Mouse (Mus musculus) embryo, embryonic 9.5 days (tissue): ENCODE measurements around the gene Gp5.
A peak's percentile ranks its signal among the peaks of the same experiment; 100 is the strongest.

Experiments
- DNase-seq: peaks from one replicate; pipeline ENCODE4 v3.0.0-alpha.2; 2017; ENCODE audit errors: extremely low spot score

The Gp5 gene

DNA sequence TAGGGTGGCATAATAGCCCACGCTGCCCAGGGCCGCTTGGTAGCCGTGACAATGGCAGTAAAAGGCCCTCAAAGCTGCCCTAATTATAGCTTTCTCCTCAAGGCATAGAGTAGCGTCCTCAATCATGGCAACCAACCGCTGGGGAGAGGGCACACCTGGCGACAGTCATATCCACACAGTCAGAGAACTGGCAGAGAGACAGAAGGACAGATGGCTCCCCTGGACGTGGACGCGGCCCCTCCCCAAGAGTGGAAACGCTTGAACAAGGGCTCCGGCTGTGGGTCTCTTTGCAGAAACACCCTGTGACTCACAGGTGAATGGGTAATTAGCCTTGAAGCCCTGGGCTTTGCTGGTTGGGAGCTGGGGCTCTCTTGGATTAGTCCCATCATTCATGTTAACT, 32.2 kb downstream of the Gp5 start:
- DNase-seq, result no peak

GRCm38 (mm10) chr16:30275558-30276340, 34.8 kb downstream of the Gp5 start:
- no peak for DNase-seq

GRCm38 (mm10) chr16:30273065-30273464, 37.5 kb downstream of the Gp5 start:
- DNase-seq, result no peak

DNA sequence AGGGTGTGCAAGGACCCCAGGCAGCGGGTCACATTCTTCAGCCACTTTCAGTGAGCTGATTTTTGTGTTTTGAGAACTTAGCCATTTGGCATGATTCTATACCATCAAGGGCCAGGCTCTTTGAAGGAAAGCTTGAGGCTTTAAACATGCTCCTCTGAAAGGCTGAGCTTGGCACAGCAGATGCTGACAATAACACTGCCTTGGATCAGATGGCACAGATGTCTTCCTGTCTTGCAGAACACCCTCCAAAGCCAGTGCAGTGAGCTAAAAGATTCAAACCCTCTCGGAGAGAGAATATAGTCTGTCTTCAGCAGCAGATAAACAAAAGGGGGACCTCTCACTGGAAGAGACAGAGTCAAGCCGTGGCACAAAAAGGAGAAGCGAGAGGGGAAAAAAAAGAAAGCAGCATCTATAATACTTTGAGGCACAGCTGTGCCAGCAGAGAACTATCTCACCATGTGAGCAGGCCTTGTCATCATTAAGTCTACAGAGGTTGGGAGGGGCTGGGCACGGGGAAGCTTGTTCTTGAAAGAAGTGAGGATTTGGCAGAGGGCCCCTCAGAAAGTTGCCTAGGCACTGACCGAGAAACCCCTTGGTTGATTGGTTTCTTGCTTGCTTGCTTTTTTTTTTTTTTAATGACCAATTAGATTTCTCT, 38.5 kb downstream of the Gp5 start:
- DNase-seq, result no peak

DNA sequence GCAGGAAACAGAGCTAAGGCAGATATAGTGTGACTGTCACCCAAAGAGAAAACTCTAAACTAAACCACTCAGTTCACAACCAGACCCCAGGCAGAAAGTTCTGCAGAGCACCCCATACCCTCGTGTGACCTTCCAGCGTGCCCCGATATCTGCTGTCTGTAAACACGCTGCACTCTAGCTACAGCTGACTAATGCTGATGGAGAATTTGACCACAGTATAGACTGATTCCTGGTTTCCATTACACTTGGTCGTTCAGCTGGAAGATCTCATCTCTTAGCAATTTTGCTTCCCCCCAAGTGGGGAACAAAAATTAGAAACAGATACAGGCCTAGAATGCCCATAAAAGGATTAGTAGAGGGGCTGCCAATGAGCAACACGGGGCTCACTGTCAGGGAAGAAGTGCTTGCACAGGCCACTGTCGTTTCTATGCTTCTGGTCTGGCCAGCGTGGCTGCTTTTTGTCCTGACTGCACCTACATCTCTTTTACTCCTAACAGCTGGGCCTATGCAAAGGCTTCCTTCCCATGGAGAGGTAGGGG, 39.3 kb downstream of the Gp5 start:
- DNase-seq, result no peak

- DNase-seq, result no peak
Measured at GRCm38 (mm10) chr16:30267359-30267758, 43.2 kb downstream of the Gp5 start, which contains the start of gene Cpn2. TSS of gene Cpn2 (minus strand) at chr16:30267499.

GRCm38 (mm10) chr16:30266561-30266960, 44.0 kb downstream of the Gp5 start:
- DNase-seq, result no peak

DNA sequence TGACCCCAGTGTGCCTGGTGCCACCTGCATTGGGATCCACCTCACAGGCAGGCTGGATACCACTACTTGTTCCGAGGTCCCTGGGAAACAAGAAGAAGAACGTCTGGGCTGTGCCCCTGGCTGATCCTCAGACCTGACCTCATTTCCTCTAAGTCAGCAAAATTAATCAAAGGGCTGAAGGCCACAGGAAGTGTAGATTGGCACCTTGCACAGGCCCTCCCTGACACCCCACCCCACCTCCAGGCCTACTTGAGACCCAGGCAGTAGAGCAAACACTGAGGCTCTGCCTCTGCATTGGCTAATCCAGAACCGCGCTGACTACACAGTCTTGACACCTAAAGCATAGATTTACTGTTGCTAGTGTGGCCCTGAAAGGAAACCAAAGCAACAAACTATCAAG, 45.0 kb downstream of the Gp5 start:
- no peak for DNase-seq

GRCm38 (mm10) chr16:30263156-30263555, 47.4 kb downstream of the Gp5 start:
- no peak for DNase-seq

DNA sequence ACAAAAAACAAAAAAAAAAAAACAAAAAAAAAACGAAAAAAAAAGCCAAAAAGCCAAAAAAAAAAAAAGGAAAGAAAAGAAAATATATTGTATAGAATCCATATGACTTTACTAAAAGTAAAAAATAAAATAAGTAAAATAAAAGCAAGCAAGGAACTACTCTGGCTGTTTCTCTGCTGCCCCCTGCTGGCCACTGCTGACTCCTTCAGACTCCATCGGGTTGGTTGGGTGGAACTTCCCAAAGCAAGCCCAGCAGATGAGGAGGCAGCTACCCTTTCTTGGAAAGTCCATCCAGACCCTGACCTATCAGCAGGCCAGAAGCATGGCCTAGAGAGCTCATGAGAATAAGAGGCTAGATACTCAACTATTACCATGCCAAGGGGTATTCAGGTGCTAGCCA, 47.9 kb downstream of the Gp5 start:
- DNase-seq, result peak; percentile 59

- DNase-seq, result no peak
Measured at GRCm38 (mm10) chr16:30262157-30262556, 48.4 kb downstream of the Gp5 start.

- DNase-seq, result no peak
Measured at GRCm38 (mm10) chr16:30261341-30261740, 49.2 kb downstream of the Gp5 start.

DNA sequence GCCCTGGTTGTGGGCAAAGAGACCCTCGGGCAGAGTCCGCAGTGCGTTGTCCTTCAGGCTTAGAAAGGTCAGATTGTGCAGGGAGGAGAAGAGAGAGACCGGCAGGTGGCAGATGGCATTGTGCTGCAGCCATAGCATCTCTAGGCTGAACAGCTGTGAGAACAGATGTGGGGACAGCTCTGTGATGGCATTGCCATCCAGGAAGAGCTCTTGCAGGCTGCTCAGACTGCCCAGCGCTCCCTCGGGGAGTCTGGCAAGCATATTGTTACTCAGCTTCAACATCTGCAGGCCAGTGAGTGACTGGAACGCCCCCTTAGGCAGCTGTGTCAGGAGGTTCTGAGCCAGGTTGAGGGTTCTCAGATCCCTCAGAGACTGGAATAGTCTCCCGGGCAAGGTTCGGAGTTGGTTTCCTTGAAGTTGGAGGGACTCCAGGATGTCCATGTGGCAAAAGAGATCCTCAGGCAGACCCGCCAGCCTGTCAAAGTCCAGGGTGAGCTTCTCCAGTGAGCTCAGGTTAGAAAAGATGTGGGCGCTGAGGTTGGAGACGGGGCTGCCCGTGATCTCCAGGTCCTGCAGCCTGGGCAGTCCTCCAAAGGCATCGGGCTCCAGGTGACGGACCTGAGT, 50.5 kb downstream of the Gp5 start:
- no peak for DNase-seq

DNA sequence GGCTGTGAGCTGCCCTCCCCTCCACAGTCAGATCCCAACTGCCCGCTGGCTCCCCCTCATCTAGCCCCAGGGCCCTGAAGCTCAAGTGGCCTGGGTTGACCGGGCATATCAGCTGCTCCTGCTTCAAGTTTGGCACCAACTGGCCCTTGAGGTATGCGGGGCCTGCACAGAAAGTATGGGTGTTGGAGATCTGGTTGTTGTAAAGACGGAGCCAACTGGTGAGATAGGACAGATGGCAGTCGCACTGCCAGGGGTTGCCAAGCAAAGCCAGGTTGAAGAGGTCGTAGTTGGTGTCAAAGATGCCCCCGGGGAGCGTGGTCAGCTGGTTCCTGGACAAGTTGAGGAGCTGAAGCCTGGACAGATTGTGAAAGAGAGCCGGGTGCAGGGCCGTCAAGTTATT, 51.1 kb downstream of the Gp5 start:
- no peak for DNase-seq

- no peak for DNase-seq
Measured at GRCm38 (mm10) chr16:30258441-30258840, 52.1 kb downstream of the Gp5 start.

DNA sequence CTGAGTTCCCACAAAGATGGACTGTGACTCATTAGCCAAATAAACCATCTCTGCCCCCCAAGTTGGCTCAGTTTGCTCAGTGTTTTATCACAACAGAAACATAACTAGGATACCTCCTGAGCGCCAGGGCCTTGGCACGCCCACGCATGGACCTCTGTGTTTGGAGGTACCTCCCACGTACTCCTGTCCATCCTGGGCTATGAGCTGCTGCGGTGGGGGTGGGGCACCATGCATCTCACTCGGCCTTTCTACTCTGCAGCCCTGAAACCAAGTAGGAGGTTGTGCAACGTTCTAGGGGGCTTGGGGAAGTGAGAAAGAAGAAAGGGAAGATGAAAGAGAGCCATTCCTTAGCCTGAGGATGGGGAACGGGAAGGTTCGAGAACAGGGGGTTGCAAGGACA, 52.9 kb downstream of the Gp5 start:
- no peak for DNase-seq
